ENCODE assay signal across 8 mouse cellular contexts in the genomic region with DNA sequence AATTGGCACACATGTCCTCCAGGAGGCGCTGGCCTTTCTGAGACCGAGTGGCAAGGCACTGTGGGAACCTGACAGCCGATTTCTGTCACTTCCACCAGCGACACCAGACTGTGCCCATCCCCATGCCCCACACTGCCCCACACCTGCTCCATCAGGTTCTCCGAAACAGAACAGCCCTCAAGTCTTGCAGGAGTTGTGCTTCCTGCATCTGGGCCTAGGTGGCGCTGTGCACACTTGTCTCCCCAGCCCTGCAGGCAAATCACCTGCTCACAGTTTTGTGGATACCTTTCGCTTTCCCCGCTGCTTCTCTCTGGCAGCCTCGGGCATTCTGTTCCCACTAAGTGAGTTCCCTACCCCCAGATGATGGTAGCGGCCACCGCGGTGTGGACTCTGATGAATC.
DNase-seq lines count a peak whose midpoint lies in the region; ATAC-seq and TF ChIP-seq lines count a peak whose summit lies in the region.

No protein-coding gene starts in this region.

- no peaks in the 10 kb centered on the region for H3K36me3 ChIP-seq in MEL (ENCODE audit: control insufficient read depth in 1 of 2, insufficient read depth in 2 of 2, low read length in 2 of 2)
- no peaks in the 10 kb centered on the region for H3K36me3 ChIP-seq in lung, embryonic 16.5 days (ENCODE audit: control insufficient read depth, insufficient read depth, low read length)

- H3K4me2 ChIP-seq in lung, embryonic 16.5 days (ENCODE audit: low read depth, low read length), result peak overlapping the region; percentile 68

- no peaks in the 10 kb centered on the region for H3K79me2 ChIP-seq in MEL (ENCODE audit: control insufficient read depth, insufficient read depth, low read length, poor library complexity)

- TF ChIP-seq RAD21 in MEL (IDR thresholded peaks at IDR 0.05; ENCODE audit: low read depth, low read length), result no peak; the same call in 1 of the 2 replicates

- peak; percentile 13 for DNase-seq in MEL (ENCODE audit: low read depth, low spot score)
- DNase-seq in cerebellum, adult 8-10 months, result peak; percentile 92
- peak; percentile 69 for DNase-seq in layer of hippocampus, adult 9-10 months (ENCODE audit: low spot score)
- peak; percentile 82 for DNase-seq in ovary, postnatal 36 days (ENCODE audit: low spot score)
- peak; percentile 79 for DNase-seq in thymus, postnatal 14 days

- WGBS in lung, embryonic 16.5 days, result 3% methylated on average over 12 of the region's 12 CpGs

- H3K4me3 ChIP-seq in MEL (ENCODE audit: control insufficient read depth in 1 of 2, insufficient read depth in 1 of 2, low read depth in 2 of 2, low read length in 2 of 2), result no peak overlapping the region
- peak overlapping the region; percentile 43 for H3K4me3 ChIP-seq in lung, embryonic 16.5 days (ENCODE audit: low read length)

- peak; percentile 33 to 63 (median 43); a peak in 5 of 6 replicates for TF ChIP-seq CTCF in MEL (IDR thresholded peaks at IDR 0.05 in 2 of 3, conservative IDR thresholded peaks at IDR 0.05 in 1 of 3; ENCODE audit: control insufficient read depth in 1 of 3, insufficient read depth in 1 of 3, low read depth in 2 of 3, low read length in 3 of 3, poor library complexity in 1 of 3, severe bottlenecking in 1 of 3)

- H3K27me3 ChIP-seq in MEL (ENCODE audit: control insufficient read depth in 1 of 2, insufficient read depth in 2 of 2, low read length in 2 of 2), result no peaks in the 10 kb centered on the region
- H3K27me3 ChIP-seq in lung, embryonic 16.5 days (ENCODE audit: control insufficient read depth, insufficient read depth, low read depth, low read length), result 0 out of 2 replicates have a peak, but pooled peaks cover 2% of the 10 kb centered on the region

- no peak overlapping the region for H3K27ac ChIP-seq in MEL (ENCODE audit: control insufficient read depth, low read depth, low read length)
- peak overlapping the region; percentile 69 for H3K27ac ChIP-seq in lung, embryonic 16.5 days (ENCODE audit: low read length)

- TF ChIP-seq POLR2A in MEL (IDR thresholded peaks at IDR 0.05; ENCODE audit: control insufficient read depth in 1 of 2, insufficient read depth in 1 of 2, low read depth in 1 of 2, low read length in 2 of 2, poor library complexity in 1 of 2), result no peak

- peak; percentile 95 for ATAC-seq in frontal cortex, adult (ENCODE audit: low TSS enrichment)
- ATAC-seq in hematopoietic stem cell, adult 5-6 weeks (replicated peaks in 1 of 2; ENCODE audit: insufficient read depth in 1 of 2, low FRiP score in 2 of 2, low TSS enrichment in 1 of 2, low read depth in 1 of 2, poor library complexity in 2 of 2, severe bottlenecking in 2 of 2), result peak; percentile 72 to 81
- ATAC-seq in lung, embryonic 16.5 days (ENCODE audit: low read depth), result peak; percentile 71

- no peaks in the 10 kb centered on the region for H3K4me1 ChIP-seq in MEL (ENCODE audit: control insufficient read depth in 1 of 2, insufficient read depth in 2 of 2, low read length in 2 of 2)
- H3K4me1 ChIP-seq in lung, embryonic 16.5 days (replicated peaks; ENCODE audit: control insufficient read depth, insufficient read depth, low read length), result peaks cover 6% of the 10 kb centered on the region

- H3K9ac ChIP-seq in MEL (ENCODE audit: control insufficient read depth, low read depth, low read length, poor library complexity, severe bottlenecking), result no peak overlapping the region
- no peak overlapping the region; the same call in 1 of the 2 replicates for H3K9ac ChIP-seq in lung, embryonic 16.5 days (ENCODE audit: low read length)

- no peaks in the 10 kb centered on the region for H3K9me3 ChIP-seq in MEL (replicated peaks; ENCODE audit: insufficient read depth, low read length)
- H3K9me3 ChIP-seq in lung, embryonic 16.5 days (ENCODE audit: control insufficient read depth, low read length), result no peaks in the 10 kb centered on the region; the same call in 1 of the 2 replicates

- no peak for TF ChIP-seq EP300 in MEL (IDR thresholded peaks at IDR 0.05; ENCODE audit: low read depth in 1 of 2, low read length in 2 of 2)

TF ChIP-seq in MEL, 35 proteins besides CTCF, POLR2A, EP300 and RAD21:
- TF ChIP-seq MYC (IDR thresholded peaks at IDR 0.05; ENCODE audit: low read depth, low read length) (no peak), ETS1 (IDR thresholded peaks at IDR 0.05; ENCODE audit: low read depth, low read length) (no peak), TBP (IDR thresholded peaks at IDR 0.05; ENCODE audit: low read depth, low read length) (no peak), CHD1 (IDR thresholded peaks at IDR 0.05; ENCODE audit: low read depth, low read length) (no peak), SMC3 (IDR thresholded peaks at IDR 0.05; ENCODE audit: low read depth, low read length) (no peak), BHLHE40 (IDR thresholded peaks at IDR 0.05; ENCODE audit: borderline replicate concordance, low read depth, low read length) (no peak), SIN3A (IDR thresholded peaks at IDR 0.05; ENCODE audit: low read length) (no peak), POLR2AphosphoS5 (IDR thresholded peaks at IDR 0.05; ENCODE audit: borderline replicate concordance, low read depth, low read length) (no peak)

Comparison
In these comparisons a context has a peak if more than half of its experiments do, and no peak if none do; other contexts are left out.
1. DNase-seq: peak in every context shown above with its lines; median percentile 92 in cerebellum, adult 8-10 months; 82 in ovary, postnatal 36 days; 79 in thymus, postnatal 14 days; 69 in layer of hippocampus, adult 9-10 months; 13 in MEL.